Mouse (Mus musculus) midbrain, embryonic 12.5 days (tissue): ENCODE measurements at regions not wholly inside any gene's neighbourhood (a gene's known extent, or its start where the extent isn't known, plus 50 kb on each side); places are given as distances from the start of the nearest gene placed in this dataset.

Experiments
- ATAC-seq: fragments of 200-750 bp; cut with Nextera tagmentation; 2 replicates; pipeline ENCODE4 v1.8.0; 2017; ENCODE audit warnings: low read depth, moderate TSS enrichment, moderate library complexity; ENCODE audit not compliant: low FRiP score
- H3K27ac ChIP-seq: fragments of 300-500 bp; sonication (generic); replicated peaks from 2 replicates; pipeline ENCODE4 v1.5.1; 2016; ENCODE audit warnings: mild to moderate bottlenecking
- H3K27me3 ChIP-seq: fragments of 300-500 bp; sonication (generic); 2 replicates; pipeline ENCODE4 v1.6.1; 2016; ENCODE audit warnings: mild to moderate bottlenecking
- H3K36me3 ChIP-seq: fragments of 300-500 bp; sonication (generic); 2 replicates; pipeline ENCODE4 v1.6.1; 2016
- H3K4me1 ChIP-seq: fragments of 300-500 bp; sonication (generic); 2 replicates; pipeline ENCODE4 v1.6.1; 2016
- H3K4me2 ChIP-seq: fragments of 300-500 bp; sonication (generic); replicated peaks from 2 replicates; pipeline ENCODE4 v1.6.1; 2016; ENCODE audit warnings: mild to moderate bottlenecking, moderate library complexity
- H3K4me3 ChIP-seq: fragments of 300-500 bp; sonication (generic); 2 replicates; pipeline ENCODE4 v1.5.1; 2016; ENCODE audit warnings: mild to moderate bottlenecking
- H3K9ac ChIP-seq: fragments of 300-500 bp; sonication (generic); replicated peaks from 2 replicates; pipeline ENCODE4 v1.6.1; 2016; ENCODE audit warnings: mild to moderate bottlenecking, moderate library complexity
- H3K9me3 ChIP-seq: fragments of 300-500 bp; sonication (generic); 2 replicates; pipeline ENCODE4 v1.6.1; 2016; ENCODE audit warnings: mild to moderate bottlenecking
- WGBS: fragments of 180-500 bp; shearing (Covaris S2); methylation state at CpG from one replicate; pipeline ENCODE4 v1.1.7; 2016; 5-methylcytosine and 5-hydroxymethylcytosine counted together

- no peak overlapping the region for H3K4me2 ChIP-seq
- WGBS = 74% methylated on average over 7 of the region's 7 CpGs
- H3K27ac ChIP-seq = no peak overlapping the region
- no peak overlapping the region for H3K4me3 ChIP-seq
- ATAC-seq = peak; percentile 89
- H3K36me3 ChIP-seq = no peaks in the 10 kb centered on the region
- H3K9ac ChIP-seq = no peak overlapping the region
- no peaks in the 10 kb centered on the region for H3K27me3 ChIP-seq
- peaks cover 3% of the 10 kb centered on the region; the same call in 1 of the 2 replicates for H3K4me1 ChIP-seq
- no peaks in the 10 kb centered on the region for H3K9me3 ChIP-seq
Measured at GRCm38 (mm10) chr13:38878718-38879669, 81.7 kb downstream of the Slc35b3 start.

DNA sequence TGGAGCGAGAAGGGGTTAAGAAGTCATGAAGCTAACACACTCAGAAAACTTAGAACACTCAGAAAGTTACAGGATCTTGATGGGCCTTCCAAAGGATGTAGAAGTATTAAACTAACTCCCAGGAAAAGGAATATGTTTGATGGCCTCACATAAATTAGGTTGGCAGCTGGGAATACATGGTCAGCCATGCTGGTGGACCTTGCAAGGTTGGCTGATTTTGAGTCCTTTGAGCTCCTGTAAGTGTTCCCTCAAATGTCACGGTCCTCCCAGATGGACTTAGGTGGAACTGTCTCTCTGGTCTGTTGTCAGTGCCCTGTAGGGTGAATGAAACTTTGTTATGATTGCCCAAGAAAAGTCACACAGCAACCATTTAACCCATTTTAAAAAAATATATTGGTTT, 84.8 kb downstream of the Slc35b3 start:
- Histone ChIP-seq H3K27ac (no peak overlapping the region), H3K9ac (no peak overlapping the region), H3K4me2 (no peak overlapping the region), H3K4me1 (peaks cover 3% of the 10 kb centered on the region; the same call in 1 of the 2 replicates), H3K27me3 (no peaks in the 10 kb centered on the region), H3K4me3 (no peak overlapping the region), H3K36me3 (no peaks in the 10 kb centered on the region), H3K9me3 (no peaks in the 10 kb centered on the region)
- no peak for ATAC-seq
- WGBS = 83% methylated on average over 2 of the region's 2 CpGs

GRCm38 (mm10) chr13:38864002-38864401, 96.7 kb downstream of the Slc35b3 start:
- WGBS = 73% methylated on average over 4 of the region's 4 CpGs
- Histone ChIP-seq H3K9me3 (no peaks in the 10 kb centered on the region), H3K27me3 (no peaks in the 10 kb centered on the region), H3K27ac (no peak overlapping the region), H3K4me3 (no peak overlapping the region), H3K4me1 (no peaks in the 10 kb centered on the region), H3K9ac (no peak overlapping the region), H3K4me2 (no peak overlapping the region), H3K36me3 (no peaks in the 10 kb centered on the region)
- no peak for ATAC-seq

GRCm38 (mm10) chr13:38855742-38856141, 104.9 kb downstream of the Slc35b3 start:
- ATAC-seq = no peak
- Histone ChIP-seq H3K27ac (no peak overlapping the region), H3K4me3 (no peak overlapping the region), H3K36me3 (no peaks in the 10 kb centered on the region), H3K9ac (no peak overlapping the region), H3K4me2 (no peak overlapping the region), H3K4me1 (no peaks in the 10 kb centered on the region), H3K9me3 (no peaks in the 10 kb centered on the region), H3K27me3 (no peaks in the 10 kb centered on the region)
- 56% methylated on average over 3 of the region's 3 CpGs for whole genome bisulfite sequencing

- H3K36me3 ChIP-seq = no peaks in the 10 kb centered on the region
- H3K4me2 ChIP-seq = no peak overlapping the region
- no peak overlapping the region for H3K9ac ChIP-seq
- no peaks in the 10 kb centered on the region for H3K4me1 ChIP-seq
- H3K27me3 ChIP-seq = no peaks in the 10 kb centered on the region
- ATAC-seq = no peak
- no peak overlapping the region for H3K4me3 ChIP-seq
- no peaks in the 10 kb centered on the region for H3K9me3 ChIP-seq
- no peak overlapping the region for H3K27ac ChIP-seq
- 96% methylated on average over 2 of the region's 2 CpGs for WGBS
Measured at GRCm38 (mm10) chr13:38854986-38855385, 105.7 kb downstream of the Slc35b3 start.

DNA sequence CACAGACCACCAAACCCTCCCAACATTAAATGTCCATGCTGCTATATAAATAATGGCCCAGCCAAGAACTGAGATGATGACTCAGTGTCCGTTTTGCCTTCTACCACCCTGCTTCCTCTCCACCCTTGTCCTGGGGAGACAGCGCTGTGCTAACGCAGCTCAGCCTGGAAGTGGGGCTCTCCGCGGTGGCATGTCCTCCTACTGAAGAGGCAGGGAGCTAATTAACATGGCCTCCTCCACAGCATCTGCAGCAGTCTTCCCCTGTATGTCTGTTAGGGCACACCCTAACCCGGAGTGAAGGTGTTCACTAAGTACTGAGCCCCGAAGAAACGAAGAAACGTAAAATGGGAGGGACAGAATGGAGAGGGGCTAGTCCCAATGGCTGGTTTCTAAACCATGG, 107.8 kb downstream of the Slc35b3 start:
- no peaks in the 10 kb centered on the region for H3K27me3 ChIP-seq
- H3K9me3 ChIP-seq = no peaks in the 10 kb centered on the region
- no peak overlapping the region for H3K27ac ChIP-seq
- 48% methylated on average over 9 of the region's 9 CpGs for WGBS
- no peak overlapping the region for H3K9ac ChIP-seq
- H3K36me3 ChIP-seq = no peaks in the 10 kb centered on the region
- no peaks in the 10 kb centered on the region for H3K4me1 ChIP-seq
- no peak overlapping the region for H3K4me2 ChIP-seq
- H3K4me3 ChIP-seq = no peak overlapping the region
- ATAC-seq = no peak

GRCm38 (mm10) chr13:38851820-38852219, 108.9 kb downstream of the Slc35b3 start:
- no peak overlapping the region for H3K27ac ChIP-seq
- H3K9me3 ChIP-seq = no peaks in the 10 kb centered on the region
- H3K36me3 ChIP-seq = no peaks in the 10 kb centered on the region
- no peaks in the 10 kb centered on the region for H3K4me1 ChIP-seq
- no peak for ATAC-seq
- no peak overlapping the region for H3K4me2 ChIP-seq
- H3K4me3 ChIP-seq = no peak overlapping the region
- no peaks in the 10 kb centered on the region for H3K27me3 ChIP-seq
- WGBS = 89% methylated on average over 7 of the region's 7 CpGs
- H3K9ac ChIP-seq = no peak overlapping the region

- Histone ChIP-seq H3K9ac (no peak overlapping the region), H3K27me3 (no peaks in the 10 kb centered on the region), H3K4me3 (no peak overlapping the region), H3K27ac (no peak overlapping the region), H3K9me3 (no peaks in the 10 kb centered on the region), H3K4me1 (no peaks in the 10 kb centered on the region), H3K4me2 (no peak overlapping the region), H3K36me3 (no peaks in the 10 kb centered on the region)
- WGBS = 82% methylated on average over 5 of the region's 5 CpGs
- ATAC-seq = no peak
Measured at GRCm38 (mm10) chr13:38838231-38838630, 122.4 kb downstream of the Slc35b3 start.

DNA sequence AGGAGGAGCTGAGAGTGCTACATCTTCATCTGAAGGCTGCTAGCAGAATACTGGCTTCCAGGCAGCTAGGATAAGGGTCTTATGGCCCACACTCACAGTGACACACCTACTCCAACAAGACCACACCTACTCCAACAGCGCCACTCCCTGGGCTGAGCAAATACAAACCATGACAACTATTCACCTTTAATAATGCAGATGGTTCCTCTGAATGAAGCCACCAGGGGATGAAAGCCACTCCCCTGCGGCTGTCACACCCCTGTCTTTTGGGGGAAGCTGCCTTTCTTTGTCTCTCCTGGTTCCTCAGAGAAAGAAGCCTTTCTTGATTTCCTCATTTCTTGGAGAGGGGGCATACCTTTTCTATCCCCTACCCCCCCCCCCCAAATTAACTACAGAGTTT, 135.0 kb downstream of the Slc35b3 start:
- no peaks in the 10 kb centered on the region for H3K36me3 ChIP-seq
- H3K27ac ChIP-seq = no peak overlapping the region
- H3K27me3 ChIP-seq = no peaks in the 10 kb centered on the region
- WGBS = 27% methylated on average over 2 of the region's 2 CpGs
- H3K9ac ChIP-seq = no peak overlapping the region
- no peaks in the 10 kb centered on the region for H3K4me1 ChIP-seq
- H3K4me3 ChIP-seq = no peak overlapping the region
- H3K9me3 ChIP-seq = no peaks in the 10 kb centered on the region
- H3K4me2 ChIP-seq = no peak overlapping the region
- ATAC-seq = no peak

GRCm38 (mm10) chr13:38819526-38819925, 141.1 kb downstream of the Slc35b3 start:
- no peaks in the 10 kb centered on the region for H3K4me1 ChIP-seq
- H3K9ac ChIP-seq = no peak overlapping the region
- no peaks in the 10 kb centered on the region for H3K27me3 ChIP-seq
- no peak overlapping the region for H3K4me3 ChIP-seq
- H3K9me3 ChIP-seq = no peaks in the 10 kb centered on the region
- no peak overlapping the region for H3K27ac ChIP-seq
- no peaks in the 10 kb centered on the region for H3K36me3 ChIP-seq
- no peak overlapping the region for H3K4me2 ChIP-seq
- no peak for ATAC-seq
- 90% methylated on average over 3 of the region's 3 CpGs for WGBS

DNA sequence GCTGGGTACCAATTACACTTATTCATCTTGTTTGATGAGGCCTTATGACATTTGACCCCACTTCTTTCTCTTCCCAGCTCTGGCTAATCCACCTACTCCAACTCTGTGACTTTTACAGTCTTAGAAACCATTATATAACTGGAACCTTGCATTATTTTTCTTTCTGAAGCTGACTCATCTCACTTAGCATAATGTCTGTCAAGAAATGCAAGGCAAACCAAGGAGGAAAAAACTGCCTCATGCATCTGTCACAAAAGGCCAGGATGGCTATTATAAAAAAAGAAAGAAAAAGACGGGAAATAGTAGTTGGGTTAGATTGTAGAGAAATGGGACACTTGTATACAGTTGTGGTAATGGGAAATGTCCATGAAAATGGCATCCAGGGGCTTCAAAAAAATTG, 141.9 kb downstream of the Slc35b3 start:
- ATAC-seq = no peak
- H3K27ac ChIP-seq = no peak overlapping the region
- 90% methylated on average over 1 of the region's 1 CpGs for WGBS
- H3K4me1 ChIP-seq = no peaks in the 10 kb centered on the region
- H3K4me2 ChIP-seq = no peak overlapping the region
- H3K4me3 ChIP-seq = no peak overlapping the region
- no peak overlapping the region for H3K9ac ChIP-seq
- no peaks in the 10 kb centered on the region for H3K36me3 ChIP-seq
- no peaks in the 10 kb centered on the region for H3K27me3 ChIP-seq
- H3K9me3 ChIP-seq = no peaks in the 10 kb centered on the region

DNA sequence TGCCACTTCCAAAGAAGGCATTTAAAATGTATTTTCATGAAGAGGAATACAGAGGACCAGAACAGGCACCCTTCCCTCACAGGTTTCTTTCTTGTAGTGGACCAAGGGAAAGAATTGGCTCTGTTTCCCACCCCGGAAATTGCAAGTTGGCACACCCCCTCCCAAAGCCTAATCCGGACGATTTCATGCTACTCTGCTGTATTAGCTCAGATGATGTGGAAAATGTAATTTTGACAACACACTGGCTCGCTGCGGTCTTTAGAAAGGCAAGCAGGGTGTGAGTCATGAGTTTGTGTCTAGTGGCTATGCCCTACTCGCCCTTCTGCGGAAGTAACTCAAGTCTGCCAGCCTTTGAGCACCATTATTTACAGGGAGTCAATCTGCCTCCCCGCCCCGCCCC, 144.4 kb downstream of the Slc35b3 start:
- H3K4me1 ChIP-seq = no peaks in the 10 kb centered on the region
- H3K36me3 ChIP-seq = no peaks in the 10 kb centered on the region
- H3K9ac ChIP-seq = no peak overlapping the region
- H3K9me3 ChIP-seq = no peaks in the 10 kb centered on the region
- no peak overlapping the region for H3K4me2 ChIP-seq
- H3K27me3 ChIP-seq = no peaks in the 10 kb centered on the region
- no peak overlapping the region for H3K27ac ChIP-seq
- H3K4me3 ChIP-seq = no peak overlapping the region
- no peak for ATAC-seq
- WGBS = 79% methylated on average over 9 of the region's 9 CpGs
